Comparison of ENCODE assay signal across 18 mouse cellular contexts in genomic region chr14:51863603-51864002, GRCm38 (mm10). TPM values are rescaled to one million over a fixed set of nuclear protein-coding genes. Genes with fewer than 3 reads are reported as not detected.
DNase-seq lines count a peak whose midpoint lies in the region; ATAC-seq and TF ChIP-seq lines count a peak whose summit lies in the region.
"Not testable (repeated sequence)": the region's sequence is repeated elsewhere in the genome, so short reads cannot be mapped to it uniquely, and the experiment has no call there.
"Had no signal": no experiment of that assay in that cellular context is flagged by ENCODE, and none has a peak within 500 bp of the region (broad histone marks: within the 10 kb centered on the region; RNA-seq: fewer than 3 reads in every experiment).

No protein-coding gene starts in this region.

- not testable (repeated sequence) for H3K27ac ChIP-seq in cortical plate, adult 2 months (ENCODE audit: insufficient read depth, low read length); forebrain, postnatal 0 days (ENCODE audit: low read depth, low read length); hindbrain, embryonic 11.5 days (ENCODE audit: low read depth, low read length); layer of hippocampus, adult 2 months

- peak; percentile 52 for TF ChIP-seq CTCF in cortical plate, adult 2 months (IDR thresholded peaks at IDR 0.05; ENCODE audit: extremely low read depth, insufficient read depth, low read length)
- peak; percentile 53 for TF ChIP-seq CTCF in forebrain, postnatal 0 days (IDR thresholded peaks at IDR 0.05; ENCODE audit: low read depth)
- peak; percentile 67 for TF ChIP-seq CTCF in layer of hippocampus, adult 2 months (conservative IDR thresholded peaks at IDR 0.05)

- TF ChIP-seq POLR2A in cortical plate, adult 2 months (IDR thresholded peaks at IDR 0.05; ENCODE audit: extremely low read depth, insufficient read depth, low read length) = not testable (repeated sequence)

- not testable (repeated sequence) for H3K4me3 ChIP-seq in cortical plate, adult 2 months (ENCODE audit: insufficient read depth, low read length); forebrain, postnatal 0 days (ENCODE audit: low read depth, low read length); hindbrain, embryonic 11.5 days (ENCODE audit: low read depth, low read length); layer of hippocampus, adult 2 months

- not testable (repeated sequence) for H3K27me3 ChIP-seq in forebrain, postnatal 0 days (ENCODE audit: insufficient read depth, low read length); hindbrain, embryonic 11.5 days (ENCODE audit: control insufficient read depth, insufficient read depth, low read length)

- WGBS in forebrain, postnatal 0 days = 17% methylated on average over 1 of the region's 1 CpGs
- 0% methylated on average over 1 of the region's 1 CpGs for WGBS in hindbrain, embryonic 11.5 days

- not testable (repeated sequence) for H3K36me3 ChIP-seq in forebrain, postnatal 0 days (ENCODE audit: insufficient read depth); hindbrain, embryonic 11.5 days (ENCODE audit: control insufficient read depth, insufficient read depth, low read length)

- not testable (repeated sequence) for H3K9ac ChIP-seq in forebrain, postnatal 0 days; hindbrain, embryonic 11.5 days (ENCODE audit: low read depth, low read length)

- 0 out of 2 replicates have a peak, but pooled peaks have one; percentile 56 for ATAC-seq in forebrain, postnatal 0 days
- ATAC-seq in hindbrain, embryonic 11.5 days (ENCODE audit: low FRiP score) = not testable (repeated sequence)

- not testable (repeated sequence) for H3K9me3 ChIP-seq in forebrain, postnatal 0 days (ENCODE audit: low read length); hindbrain, embryonic 11.5 days (ENCODE audit: control insufficient read depth, low read length)

- not testable (repeated sequence) for H3K4me2 ChIP-seq in forebrain, postnatal 0 days (ENCODE audit: low read depth); hindbrain, embryonic 11.5 days (replicated peaks; ENCODE audit: low read depth, low read length)

- peak; percentile 26 for DNase-seq in CD4-positive, CD25-positive, alpha-beta regulatory T cell, adult 2 months (ENCODE audit: low read depth, low spot score)
- peak; percentile 51 for DNase-seq in adrenal gland, postnatal 14 days
- peak; percentile 13 for DNase-seq in forebrain, postnatal 0 days
- DNase-seq in hindbrain, embryonic 11.5 days (ENCODE audit: low spot score) = peak; percentile 32
- DNase-seq in layer of hippocampus, adult 2 months (ENCODE audit: low spot score in 2 of 2) = not testable (repeated sequence)
- DNase-seq in lung, postnatal 10 days = peak; percentile 11
- peak; percentile 16 for DNase-seq in ovary, postnatal 36 days (ENCODE audit: low spot score)

- not testable (repeated sequence) for H3K4me1 ChIP-seq in cortical plate, adult 2 months (ENCODE audit: control insufficient read depth, insufficient read depth, low read length); forebrain, postnatal 0 days (ENCODE audit: insufficient read depth); hindbrain, embryonic 11.5 days (replicated peaks; ENCODE audit: control insufficient read depth, insufficient read depth, low read length)

RNA-seq across cellular contexts. Expression of gene Ear6, which starts 10.1 kb away (rescaled TPM):
- total RNA-seq in adrenal gland, postnatal 14 days (2021) = 0.67 TPM in 1 of 2 replicates, not detected in the other
- polyA plus RNA-seq in cortical plate, adult 2 months (2012; rRNA removed) = not detected in 2 replicates
- not detected in 2 replicates for total RNA-seq in forebrain, postnatal 0 days (2014; rRNA removed)
- not detected in 2 replicates for polyA plus RNA-seq in forebrain, postnatal 0 days (2015; fragmentation: Nextera tagmentation; extraction: Ambion mirVana)
- not detected in 2 replicates for polyA plus RNA-seq in hindbrain, embryonic 11.5 days (2014; fragmentation: Nextera tagmentation; extraction: Ambion mirVana)
- total RNA-seq in layer of hippocampus, adult 2 months (2021) = not detected
- total RNA-seq: ES-E14; gastrocnemius, postnatal 36 days; left cerebral cortex, postnatal 10 days had no signal
- polyA plus RNA-seq: erythroblast, embryonic 14.5 days; frontal cortex, adult 2 months; heart, embryonic 13.5 days; hindbrain, embryonic 15.5 days; urinary bladder, adult 2 months had no signal

RNA-seq across cellular contexts. Expression of gene Mettl17, which starts 21.0 kb away (rescaled TPM):
- total RNA-seq in adrenal gland, postnatal 14 days (2021) = 37.1 and 39.0 TPM in 2 replicates
- 41.4 and 49.3 TPM in 2 replicates for polyA plus RNA-seq in cortical plate, adult 2 months (2012; rRNA removed)
- 47.4 and 49.5 TPM in 2 replicates for total RNA-seq in forebrain, postnatal 0 days (2014; rRNA removed)
- polyA plus RNA-seq in forebrain, postnatal 0 days (2015; fragmentation: Nextera tagmentation; extraction: Ambion mirVana) = 47.5 and 54.5 TPM in 2 replicates
- polyA plus RNA-seq in hindbrain, embryonic 11.5 days (2014; fragmentation: Nextera tagmentation; extraction: Ambion mirVana) = 49.0 and 52.8 TPM in 2 replicates
- 10 to 100 TPM; 31.6 to 40.5 TPM for total RNA-seq in layer of hippocampus, adult 2 months (2021)

RNA-seq across cellular contexts. Expression of gene Slc39a2, which starts 29.1 kb away (rescaled TPM):
- 0.63 and 0.64 TPM in 2 replicates for total RNA-seq in adrenal gland, postnatal 14 days (2021)
- 17.8 and 18.7 TPM in 2 replicates for polyA plus RNA-seq in cortical plate, adult 2 months (2012; rRNA removed)
- 2.5 and 3.1 TPM in 2 replicates for total RNA-seq in forebrain, postnatal 0 days (2014; rRNA removed)
- 0.29 and 0.39 TPM in 2 replicates for polyA plus RNA-seq in forebrain, postnatal 0 days (2015; fragmentation: Nextera tagmentation; extraction: Ambion mirVana)
- 0.45 and 0.59 TPM in 2 replicates for polyA plus RNA-seq in hindbrain, embryonic 11.5 days (2014; fragmentation: Nextera tagmentation; extraction: Ambion mirVana)
- 10 to 100 TPM in 1 of 2 experiments, 1 to 10 TPM in 1; 8.2 to 10.1 TPM for total RNA-seq in layer of hippocampus, adult 2 months (2021)
- polyA plus RNA-seq: erythroblast, embryonic 14.5 days had no signal

RNA-seq across cellular contexts. Expression of gene Ndrg2, which starts 50.4 kb away (rescaled TPM):
- 314 and 338 TPM in 2 replicates for total RNA-seq in adrenal gland, postnatal 14 days (2021)
- polyA plus RNA-seq in cortical plate, adult 2 months (2012; rRNA removed) = 955 and 1,100 TPM in 2 replicates
- total RNA-seq in forebrain, postnatal 0 days (2014; rRNA removed) = 284 and 326 TPM in 2 replicates
- 210 and 297 TPM in 2 replicates for polyA plus RNA-seq in forebrain, postnatal 0 days (2015; fragmentation: Nextera tagmentation; extraction: Ambion mirVana)
- 11.8 and 12.3 TPM in 2 replicates for polyA plus RNA-seq in hindbrain, embryonic 11.5 days (2014; fragmentation: Nextera tagmentation; extraction: Ambion mirVana)
- total RNA-seq in layer of hippocampus, adult 2 months (2021) = 100 to 1,000 TPM; 894 to 934 TPM

RNA-seq across cellular contexts. Expression of gene Tppp2, which starts 54.6 kb away (rescaled TPM):
- total RNA-seq in adrenal gland, postnatal 14 days (2021) = not detected in 2 replicates
- polyA plus RNA-seq in cortical plate, adult 2 months (2012; rRNA removed) = not detected in 2 replicates
- not detected in 2 replicates for total RNA-seq in forebrain, postnatal 0 days (2014; rRNA removed)
- not detected in 2 replicates for polyA plus RNA-seq in forebrain, postnatal 0 days (2015; fragmentation: Nextera tagmentation; extraction: Ambion mirVana)
- polyA plus RNA-seq in hindbrain, embryonic 11.5 days (2014; fragmentation: Nextera tagmentation; extraction: Ambion mirVana) = not detected in 2 replicates
- not detected for total RNA-seq in layer of hippocampus, adult 2 months (2021)
- total RNA-seq: ES-E14; gastrocnemius, postnatal 36 days; left cerebral cortex, postnatal 10 days had no signal
- polyA plus RNA-seq: erythroblast, embryonic 14.5 days; frontal cortex, adult 2 months; heart, embryonic 13.5 days; hindbrain, embryonic 15.5 days; liver, embryonic 11.5 days; neural tube, embryonic 15.5 days had no signal
